Mouse (Mus musculus) ovary, postnatal 14 days (tissue): ENCODE data around the gene Sec24c.

Source experiments
- DNase-seq: peaks from one replicate; pipeline ENCODE4 v3.0.0; 2022; ENCODE audit warnings: low spot score

Gene Sec24c

DNA sequence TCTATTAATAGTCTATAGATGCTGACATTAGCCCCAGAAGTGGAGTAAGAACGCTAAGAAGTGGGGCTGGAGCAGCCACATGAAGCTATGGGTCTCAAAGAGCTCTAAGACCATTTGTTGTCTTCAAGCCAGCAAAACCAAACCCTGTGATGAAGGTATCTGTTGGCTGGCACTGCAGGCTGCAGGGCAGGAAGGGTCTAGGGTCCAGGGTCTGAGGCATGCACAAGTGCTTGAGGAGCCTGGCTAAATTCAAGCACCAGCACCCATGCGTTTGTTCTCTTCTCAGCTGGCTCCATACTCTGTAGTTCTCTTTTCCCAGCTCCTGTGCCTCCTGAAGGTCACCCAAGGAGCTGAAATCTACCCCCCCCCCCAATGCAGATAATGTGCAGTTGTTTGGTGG, 60.9 kb downstream of the Sec24c start:
- no peak for DNase-seq

DNA sequence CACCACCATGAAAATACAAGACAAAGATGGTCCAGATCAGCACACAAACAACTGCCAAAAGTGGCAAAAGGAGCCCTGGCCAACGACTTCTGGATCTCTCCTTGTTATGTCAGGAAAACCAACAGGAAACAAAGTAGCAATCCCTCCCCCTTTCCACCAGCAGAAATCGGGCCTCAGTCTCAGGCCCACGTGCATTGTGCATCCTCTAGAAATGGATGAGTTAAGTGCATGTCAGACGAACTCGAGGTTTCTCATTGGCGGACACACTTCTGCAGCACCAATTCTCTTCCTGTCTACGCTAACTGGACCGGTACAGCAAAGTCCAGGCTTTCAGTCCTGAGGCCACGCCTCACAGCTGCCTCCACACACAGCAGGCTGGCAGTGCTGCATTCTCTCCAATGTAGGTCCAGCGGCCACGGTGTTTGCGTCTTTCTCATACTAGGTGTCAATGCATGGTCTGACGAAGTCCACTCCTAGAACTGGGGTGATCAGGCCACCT, 61.8 kb downstream of the Sec24c start:
- no peak for DNase-seq

DNA sequence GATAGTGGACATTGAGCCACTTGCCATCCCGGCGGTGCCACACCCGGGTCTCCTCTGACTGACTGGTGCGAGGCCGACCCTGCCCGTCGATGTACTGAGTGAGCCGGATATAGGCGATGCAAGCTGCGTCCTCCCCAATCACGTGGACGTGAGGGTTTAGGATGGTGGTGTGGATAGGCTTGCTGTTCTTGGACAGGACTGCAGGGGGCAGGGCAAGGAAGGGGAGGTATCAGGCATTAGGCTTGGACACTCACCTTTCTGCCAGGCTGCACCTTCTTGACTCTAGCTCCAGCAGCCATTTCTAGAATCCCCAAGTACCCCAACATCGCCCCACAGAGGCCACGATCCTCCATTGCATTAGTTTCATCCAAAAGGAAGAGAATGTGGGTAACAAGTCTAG, 63.2 kb downstream of the Sec24c start:
- peak; percentile 46 for DNase-seq

DNA sequence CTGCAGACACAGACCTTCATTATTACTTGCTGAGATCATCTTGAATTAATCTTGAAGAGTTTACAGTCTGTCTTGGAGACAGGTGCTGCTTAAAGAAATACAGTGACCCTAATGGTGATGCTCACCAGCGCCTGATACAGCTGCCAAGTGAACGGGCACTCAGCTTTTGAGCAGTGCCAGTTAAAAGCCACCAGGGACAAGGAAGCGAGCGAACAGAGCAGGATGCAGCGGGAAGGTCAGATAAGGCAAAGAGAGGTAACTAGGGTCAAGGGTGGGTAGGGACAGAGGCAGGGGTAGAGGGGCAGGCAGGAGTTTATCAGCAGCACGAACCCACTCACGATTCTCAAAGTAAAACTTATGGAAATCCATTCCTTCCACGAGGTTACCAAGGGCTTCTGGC, 64.4 kb downstream of the Sec24c start:
- no peak for DNase-seq

DNA sequence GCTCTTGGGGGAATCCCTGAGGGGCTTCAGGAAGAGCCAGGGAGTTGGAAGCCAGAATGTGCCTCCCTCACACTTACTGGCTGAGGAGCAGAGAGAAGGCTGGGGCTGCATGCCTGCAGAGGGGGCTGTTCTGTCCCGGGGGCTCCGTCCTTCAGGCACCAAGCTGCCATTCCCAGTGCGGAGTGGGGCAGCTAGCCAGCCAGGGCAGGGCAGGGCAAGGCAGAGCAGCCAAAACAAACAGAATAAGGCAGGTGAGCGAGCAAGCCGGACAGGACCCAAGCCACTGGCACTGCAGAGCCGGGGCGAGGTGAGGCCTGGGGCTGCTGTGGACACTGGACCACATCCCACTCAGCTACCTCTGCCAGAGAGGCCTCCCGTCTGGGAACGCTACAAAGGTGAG, 67.2 kb downstream of the Sec24c start:
- DNase-seq: no peak

- DNase-seq: no peak
Measured at GRCm38 (mm10) chr14:20743614-20744013, 69.5 kb downstream of the Sec24c start.
